Comparison of ENCODE assay signal across 9 mouse cellular contexts in the genomic region with DNA sequence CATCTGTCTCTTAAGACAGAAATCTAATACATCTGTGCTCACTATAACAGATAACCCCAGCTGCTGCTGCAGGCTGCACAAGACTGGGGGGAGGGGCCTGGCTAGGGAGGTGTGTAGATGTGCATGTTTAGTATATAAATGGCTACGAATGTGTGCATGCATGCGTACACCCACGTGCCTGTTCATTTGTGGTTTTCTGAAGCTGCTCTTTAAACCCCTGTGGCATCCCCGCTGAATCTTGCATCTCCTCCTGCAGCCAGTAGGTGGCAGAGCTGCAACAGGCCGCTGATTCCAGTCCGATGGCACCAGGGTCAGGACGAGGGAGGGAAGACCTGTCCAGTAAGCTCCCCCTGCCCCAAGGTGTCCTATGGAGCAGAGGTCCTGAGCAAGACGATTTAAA.
DNase-seq lines count a peak whose midpoint lies in the region; ATAC-seq and TF ChIP-seq lines count a peak whose summit lies in the region.
"Had no signal": no experiment of that assay in that cellular context is flagged by ENCODE, and none has a peak within 500 bp of the region (broad histone marks: within the 10 kb centered on the region; RNA-seq: fewer than 3 reads in every experiment).

No protein-coding gene starts in this region.

- H3K4me1 ChIP-seq in CH12.LX (ENCODE audit: control insufficient read depth in 1 of 2, insufficient read depth in 2 of 2) = no peaks in the 10 kb centered on the region
- H3K4me1 ChIP-seq in forebrain, embryonic 10.5 days = peaks cover 27% of the 10 kb centered on the region
- peaks cover 11% of the 10 kb centered on the region; the same call in 1 of the 2 replicates for H3K4me1 ChIP-seq in heart, postnatal 0 days (ENCODE audit: control insufficient read depth, insufficient read depth)
- no peaks in the 10 kb centered on the region; the same call in 1 of the 2 replicates for H3K4me1 ChIP-seq in lung, adult 2 months (ENCODE audit: control insufficient read depth, insufficient read depth, low read length)

- TF ChIP-seq CTCF in CH12.LX (conservative IDR thresholded peaks at IDR 0.05 in 1 of 2, IDR thresholded peaks at IDR 0.05 in 1 of 2; ENCODE audit: low read depth in 2 of 2, low read length in 2 of 2) = peak; percentile 68 to 86
- TF ChIP-seq CTCF in brain, embryonic 14.5 days (IDR thresholded peaks at IDR 0.05; ENCODE audit: borderline replicate concordance, extremely low read depth, insufficient read depth, insufficient read length) = peak; percentile 94
- peak; percentile 98 for TF ChIP-seq CTCF in heart, postnatal 0 days (IDR thresholded peaks at IDR 0.05; ENCODE audit: low read depth)
- TF ChIP-seq CTCF in lung, adult 2 months (IDR thresholded peaks at IDR 0.05; ENCODE audit: insufficient read depth, low read length) = peak; percentile 94

- no peak overlapping the region for H3K4me2 ChIP-seq in CH12.LX (ENCODE audit: insufficient read depth, low read depth, poor library complexity, severe bottlenecking)
- H3K4me2 ChIP-seq in heart, postnatal 0 days (ENCODE audit: low read depth, low read length) = no peak overlapping the region
- H3K4me2 ChIP-seq: limb, embryonic 13.5 days had no signal

- peak; percentile 47 for DNase-seq in CH12.LX (ENCODE audit: extremely low read depth)
- peak; percentile 87 for DNase-seq in brain, embryonic 14.5 days (ENCODE audit: low read depth)
- DNase-seq in forebrain, embryonic 10.5 days (ENCODE audit: extremely low spot score, low spot score) = peak; percentile 80
- DNase-seq in heart, postnatal 0 days (ENCODE audit: low spot score) = peak; percentile 82
- peak; percentile 65 to 87 for DNase-seq in kidney, postnatal 36 days
- DNase-seq in lung, adult 2 months = peak; percentile 78
- DNase-seq in ovary, postnatal 10 days (ENCODE audit: low spot score) = peak; percentile 42
- DNase-seq in thymus, postnatal 25 days = peak; percentile 60

- H3K4me3 ChIP-seq in CH12.LX (replicated peaks in 1 of 3; ENCODE audit: low read depth in 2 of 3, low read length in 2 of 3, poor library complexity in 1 of 3) = no peak overlapping the region
- no peak overlapping the region for H3K4me3 ChIP-seq in forebrain, embryonic 10.5 days
- H3K4me3 ChIP-seq in heart, postnatal 0 days (ENCODE audit: low read depth, low read length) = no peak overlapping the region
- H3K4me3 ChIP-seq in lung, adult 2 months (replicated peaks; ENCODE audit: extremely low read depth, low read depth, low read length) = no peak overlapping the region
- H3K4me3 ChIP-seq: limb, embryonic 13.5 days had no signal

- no peaks in the 10 kb centered on the region for H3K36me3 ChIP-seq in CH12.LX (replicated peaks in 1 of 2; ENCODE audit: control insufficient read depth in 1 of 2, insufficient read depth in 1 of 2, low read length in 1 of 2)
- no peaks in the 10 kb centered on the region for H3K36me3 ChIP-seq in forebrain, embryonic 10.5 days (replicated peaks)
- H3K36me3 ChIP-seq in heart, postnatal 0 days (replicated peaks; ENCODE audit: control insufficient read depth, insufficient read depth, low read length) = no peaks in the 10 kb centered on the region
- H3K36me3 ChIP-seq: limb, embryonic 13.5 days had no signal

- no peak for TF ChIP-seq EP300 in CH12.LX (IDR thresholded peaks at IDR 0.05; ENCODE audit: low read length)
- TF ChIP-seq EP300 in heart, postnatal 0 days (IDR thresholded peaks at IDR 0.05; ENCODE audit: low read depth) = no peak

- peak; percentile 62 for ATAC-seq in heart, postnatal 0 days (ENCODE audit: insufficient read depth, low read depth)

- no peak for TF ChIP-seq POLR2A in CH12.LX (IDR thresholded peaks at IDR 0.05; ENCODE audit: low read depth, low read length)
- TF ChIP-seq POLR2A in brain, embryonic 14.5 days (IDR thresholded peaks at IDR 0.05; ENCODE audit: borderline replicate concordance, extremely low read depth, insufficient read depth, insufficient read length, poor library complexity, severe bottlenecking) = no peak
- no peak for TF ChIP-seq POLR2A in lung, adult 2 months (IDR thresholded peaks at IDR 0.05; ENCODE audit: borderline replicate concordance, extremely low read depth, low read depth, low read length)

- no peak overlapping the region for H3K9ac ChIP-seq in CH12.LX (ENCODE audit: insufficient read depth, low read depth)
- no peak overlapping the region for H3K9ac ChIP-seq in heart, postnatal 0 days (replicated peaks; ENCODE audit: low read depth, low read length)
- H3K9ac ChIP-seq: limb, embryonic 13.5 days had no signal

- TF ChIP-seq RAD21 in CH12.LX (IDR thresholded peaks at IDR 0.05; ENCODE audit: low read depth, low read length) = peak; percentile 81

- no peaks in the 10 kb centered on the region for H3K79me2 ChIP-seq in CH12.LX (replicated peaks; ENCODE audit: control insufficient read depth, extremely low read depth, insufficient read depth, poor library complexity, severe bottlenecking)

- in situ Hi-C loops in CH12.LX (cut with MboI; ENCODE audit: low pct_ligation_motif_present, low pct_unique_long_range_greater_than_20kb, low sequenced_read_pairs) = loop anchor here (25.0 kb wide), 1 partner anchor 1959 kb away; no protein-coding TSS in a partner anchor

- no peak overlapping the region for H3K27ac ChIP-seq in CH12.LX (ENCODE audit: insufficient read depth, low read depth)
- H3K27ac ChIP-seq in forebrain, embryonic 10.5 days = no peak overlapping the region
- H3K27ac ChIP-seq in heart, postnatal 0 days (ENCODE audit: low read depth) = no peak overlapping the region
- H3K27ac ChIP-seq: limb, embryonic 13.5 days had no signal

- peaks cover 85% of the 10 kb centered on the region for H3K27me3 ChIP-seq in CH12.LX (replicated peaks)
- peaks cover 26% of the 10 kb centered on the region for H3K27me3 ChIP-seq in forebrain, embryonic 10.5 days (ENCODE audit: poor library complexity, severe bottlenecking)
- H3K27me3 ChIP-seq in heart, postnatal 0 days (ENCODE audit: control insufficient read depth, insufficient read depth, low read length) = no peaks in the 10 kb centered on the region

- H3K9me3 ChIP-seq in CH12.LX (replicated peaks; ENCODE audit: low read length) = no peaks in the 10 kb centered on the region
- H3K9me3 ChIP-seq in forebrain, embryonic 10.5 days = no peaks in the 10 kb centered on the region
- no peaks in the 10 kb centered on the region for H3K9me3 ChIP-seq in heart, postnatal 0 days (replicated peaks; ENCODE audit: control insufficient read depth, low read length)
- H3K9me3 ChIP-seq: limb, embryonic 13.5 days had no signal

- dilution Hi-C loops in CH12.LX (cut with MboI; ENCODE audit: extremely low pct_ligation_motif_present, extremely low pct_unique_long_range_greater_than_20kb, low sequenced_read_pairs) = no loop called here

- WGBS in forebrain, embryonic 10.5 days = 4% methylated on average over 8 of the region's 8 CpGs
- WGBS in heart, postnatal 0 days = 3% methylated on average over 8 of the region's 8 CpGs
- WGBS in lung, adult 2 months = 2% methylated on average over 8 of the region's 8 CpGs

TF ChIP-seq in CH12.LX, 34 proteins besides CTCF, POLR2A, EP300 and RAD21:
- TF ChIP-seq MAZ (IDR thresholded peaks at IDR 0.05; ENCODE audit: low read depth, low read length) = 0 out of 2 replicates have a peak, but pooled peaks have one; percentile 10
- TF ChIP-seq BHLHE40 (IDR thresholded peaks at IDR 0.05; ENCODE audit: low read depth, low read length) = peak; percentile 83
- peak; percentile 86 for TF ChIP-seq SMC3 (IDR thresholded peaks at IDR 0.05; ENCODE audit: low read depth, low read length)
- TF ChIP-seq ZC3H11A (IDR thresholded peaks at IDR 0.05; ENCODE audit: low read depth, low read length) = peak; percentile 48; the same call in 1 of the 2 replicates
- TF ChIP-seq ETS1 (conservative IDR thresholded peaks at IDR 0.05; ENCODE audit: low read depth, low read length) = no peak
- TF ChIP-seq CHD1 (IDR thresholded peaks at IDR 0.05; ENCODE audit: low read depth, low read length) = no peak
- no peak for TF ChIP-seq RCOR1 (conservative IDR thresholded peaks at IDR 0.05; ENCODE audit: low read depth, low read length)
- no peak for TF ChIP-seq MYC (IDR thresholded peaks at IDR 0.05; ENCODE audit: low read depth, low read length)
- TF ChIP-seq USF2 (conservative IDR thresholded peaks at IDR 0.05; ENCODE audit: low read depth, low read length) = no peak
